Mouse (Mus musculus) heart, adult 9 months (tissue): Measurements from ENCODE around the gene Eea1.
A peak's percentile ranks its signal among the peaks of the same experiment; 100 is the strongest.
"Not testable (repeated sequence)": the region's sequence is repeated elsewhere in the genome, so short reads cannot be mapped to it uniquely, and the experiment has no call there.

Experiments used
- DNase-seq, 2 experiments: peaks; one replicate each; pipeline ENCODE4 v3.0.0; 2022; ENCODE audit warnings: low spot score in 2 of 2

The Eea1 gene

DNA sequence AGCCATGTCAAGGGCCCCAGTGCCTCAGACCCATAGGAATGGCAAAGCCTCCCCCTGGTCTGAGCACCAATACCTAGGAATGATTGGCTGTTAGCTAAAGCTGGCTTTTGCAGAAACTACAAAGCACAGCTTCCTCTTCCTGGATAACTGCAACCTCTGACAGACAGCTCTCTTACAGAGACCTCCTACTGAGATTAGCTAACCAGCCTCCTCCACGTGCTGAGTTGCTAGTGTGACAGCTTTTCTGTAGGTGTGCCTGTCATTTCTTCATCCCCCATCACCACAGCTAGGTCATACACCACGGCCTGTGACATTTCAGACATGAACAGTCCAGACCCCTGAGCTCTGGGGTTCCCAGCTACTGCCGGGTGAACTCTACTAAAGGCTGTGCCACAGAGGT is 126.9 kb downstream of the Eea1 start:
- DNase-seq: no peak

DNA sequence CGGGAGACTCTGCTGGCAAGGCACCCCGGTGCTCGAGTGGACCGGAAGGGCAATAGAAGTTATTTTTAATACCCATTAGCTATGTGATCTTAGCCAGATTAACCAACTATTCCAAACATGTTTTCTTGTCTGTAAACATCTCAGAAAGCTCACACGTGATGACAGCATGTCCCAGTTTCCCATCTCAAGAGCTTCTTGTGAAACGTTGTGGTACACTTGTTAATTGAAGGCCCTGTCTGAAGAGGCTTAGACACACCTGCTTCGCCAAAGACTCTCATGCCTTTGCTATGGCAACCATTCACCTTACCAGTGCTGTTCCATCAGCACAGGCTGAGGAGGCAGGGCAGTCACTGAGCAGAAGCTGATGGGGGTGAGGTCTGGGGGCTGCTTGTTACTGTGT is 133.9 kb downstream of the Eea1 start:
- DNase-seq: no peak

DNA sequence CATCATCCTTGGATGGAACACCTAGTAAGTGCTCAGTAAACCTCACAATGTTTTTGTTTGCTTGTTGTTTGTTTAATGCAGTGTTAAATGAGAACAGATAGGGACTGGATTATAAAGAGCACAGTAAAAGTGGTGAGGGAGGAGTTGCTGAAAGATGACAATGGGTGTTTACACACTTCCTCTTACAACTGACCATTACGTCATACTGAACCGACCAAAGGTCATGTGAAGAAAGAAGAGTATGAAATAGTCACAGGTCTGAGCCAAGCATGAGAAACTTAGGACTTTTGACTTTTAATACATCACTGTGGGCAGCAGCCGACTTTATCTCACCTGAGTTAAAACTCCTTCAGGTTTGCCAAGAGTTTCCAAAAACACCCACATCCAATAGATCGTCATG is 135.0 kb downstream of the Eea1 start:
- no peak for DNase-seq

DNA sequence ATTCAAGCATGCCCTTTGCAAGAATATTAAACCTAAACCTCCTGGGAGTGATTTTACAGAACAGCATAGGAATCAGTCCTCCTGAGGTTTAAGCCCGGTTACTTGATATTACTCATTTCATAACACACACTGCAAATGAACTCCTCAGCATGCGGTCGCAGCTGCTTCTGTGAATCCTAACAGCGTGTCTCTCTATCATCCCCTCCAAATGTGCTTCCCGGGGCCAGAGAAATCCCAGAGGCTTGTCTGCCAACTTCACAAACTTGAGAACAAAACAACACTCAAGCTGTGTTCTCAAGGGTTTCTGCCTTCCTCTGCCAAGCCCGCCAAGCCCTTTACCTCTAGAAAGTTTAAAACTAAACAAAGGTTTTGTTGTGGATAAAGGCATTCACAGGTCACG is 135.4 kb downstream of the Eea1 start:
- peak; percentile 24 to 36 for DNase-seq

DNA sequence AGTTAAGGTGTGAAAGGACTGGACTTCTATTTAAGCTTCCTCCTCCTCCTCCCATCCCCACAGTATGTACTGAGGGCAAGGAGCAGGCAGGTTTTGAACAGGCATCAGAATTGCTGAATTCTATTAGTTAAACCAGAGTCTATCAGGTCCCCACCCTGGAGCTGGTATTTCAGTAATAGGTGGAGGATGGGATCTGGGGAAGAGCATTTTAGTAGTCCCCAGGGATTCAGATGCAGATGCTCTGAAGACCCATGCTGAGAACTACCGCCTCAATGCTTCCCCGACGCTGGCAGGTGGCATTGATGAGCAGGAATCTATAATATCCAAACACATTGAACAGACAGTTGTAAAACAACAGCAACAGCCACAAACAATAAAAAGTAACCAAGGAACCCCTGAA is 136.0 kb downstream of the Eea1 start:
- DNase-seq: no peak

DNA sequence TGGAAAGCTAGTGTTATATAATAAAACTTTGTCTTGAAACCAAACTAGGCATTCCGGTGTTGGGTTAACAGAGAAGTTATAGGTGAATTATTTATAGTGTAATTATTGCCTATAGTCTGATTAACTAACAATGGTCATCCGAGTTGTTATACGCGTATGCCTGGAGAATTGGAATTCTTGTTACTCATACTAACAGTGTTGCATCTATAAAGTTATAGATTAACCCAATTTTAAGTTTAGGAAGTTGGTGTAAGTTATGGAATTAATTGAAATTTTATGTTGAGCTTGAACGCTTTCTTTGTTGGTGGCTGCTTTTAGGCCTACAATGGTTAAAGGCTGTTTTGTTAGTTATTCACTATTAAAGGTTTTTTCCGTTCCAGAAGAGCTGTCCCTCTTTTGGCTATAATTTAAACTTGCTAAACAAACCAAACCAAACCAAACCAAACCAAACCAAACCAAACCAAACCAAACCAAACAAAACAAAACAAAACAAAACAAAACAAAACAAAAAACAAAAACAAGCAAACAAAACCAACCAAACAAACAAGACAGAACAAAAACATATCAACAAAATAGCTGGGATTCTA is 137.1 kb downstream of the Eea1 start:
- not testable (repeated sequence) for DNase-seq

DNA sequence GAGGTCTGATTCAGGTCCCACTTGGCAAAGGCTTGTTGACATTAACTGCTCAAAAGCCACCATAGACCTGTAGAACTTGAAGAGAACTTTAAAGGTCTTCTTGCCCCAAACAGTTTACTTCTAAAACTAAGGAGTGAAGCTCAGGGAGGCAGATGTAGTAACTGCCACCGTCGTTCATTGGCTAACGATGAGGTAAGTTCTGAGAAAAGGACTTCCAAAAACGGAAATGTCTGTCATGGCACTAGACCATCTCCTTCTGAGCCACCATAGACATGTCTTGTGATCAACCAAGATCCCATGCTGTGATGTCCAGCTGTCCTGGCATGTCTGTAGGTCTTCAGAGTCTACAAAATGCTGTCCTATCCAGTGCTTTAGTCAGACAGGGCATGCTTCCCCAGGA is 139.4 kb downstream of the Eea1 start:
- no peak for DNase-seq

DNA sequence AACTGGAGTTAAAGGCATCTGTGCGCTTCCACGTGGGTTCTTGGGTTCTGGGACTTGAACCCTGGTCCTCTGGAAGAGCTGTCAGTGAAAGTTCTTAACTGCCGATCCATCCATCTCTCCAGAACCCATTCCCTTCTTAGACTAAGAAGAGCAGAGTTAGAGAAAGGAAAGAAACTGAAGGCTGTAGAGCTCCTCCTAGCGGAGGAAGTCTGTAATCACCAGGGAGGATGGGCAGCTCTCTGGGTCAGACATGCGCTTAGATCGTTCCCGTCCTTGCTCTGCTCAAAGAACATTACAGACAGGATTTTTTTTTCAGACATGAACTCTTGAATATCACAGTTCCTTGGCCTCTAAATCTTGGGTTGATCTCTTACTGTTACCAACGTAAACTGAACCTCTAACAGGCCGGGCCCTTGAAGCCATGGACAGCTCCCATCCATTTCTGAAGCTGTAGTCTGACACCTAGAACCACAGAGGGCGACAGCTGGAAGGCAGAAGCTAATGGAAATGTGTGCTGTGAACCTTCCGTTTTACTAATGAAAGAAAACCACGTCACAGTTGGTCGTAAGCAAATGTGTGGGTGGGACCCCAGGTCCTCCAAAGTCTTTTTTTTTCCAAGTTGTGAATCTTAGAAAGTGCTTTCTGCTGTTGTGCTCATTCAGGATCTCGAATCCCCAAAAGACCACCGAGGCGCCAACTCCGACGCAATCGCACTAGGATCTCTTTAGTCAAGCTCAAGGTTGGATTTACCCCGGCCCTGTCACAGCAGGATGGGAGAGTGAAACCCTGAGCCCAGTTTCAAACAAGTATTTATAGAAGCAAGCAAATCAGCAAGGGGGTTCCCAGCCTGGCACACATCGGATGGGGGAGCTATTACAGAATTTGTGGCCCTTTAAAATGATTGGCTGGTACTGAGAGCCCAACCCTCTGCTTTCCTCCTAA is 140.3 kb downstream of the Eea1 start:
- no peak for DNase-seq

DNA sequence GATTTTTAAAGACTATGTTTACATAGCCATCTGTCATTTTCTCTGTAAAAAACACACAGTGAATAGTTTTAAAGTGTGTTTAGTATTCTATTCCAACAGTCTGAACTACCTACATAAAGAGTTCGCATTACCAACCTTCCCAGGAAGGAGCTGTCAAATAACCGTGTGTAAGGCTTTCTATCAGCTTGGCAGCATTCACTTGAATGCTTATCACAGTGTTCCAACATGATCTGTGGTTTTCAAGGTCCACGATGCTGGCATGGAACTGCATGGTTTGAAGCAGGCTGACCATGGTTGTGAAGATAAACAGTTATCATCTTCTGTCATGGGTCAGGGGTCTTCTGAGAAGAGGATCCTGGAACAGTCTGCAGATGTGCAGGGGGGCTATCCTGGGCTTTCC is 141.8 kb downstream of the Eea1 start:
- no peak for DNase-seq

DNA sequence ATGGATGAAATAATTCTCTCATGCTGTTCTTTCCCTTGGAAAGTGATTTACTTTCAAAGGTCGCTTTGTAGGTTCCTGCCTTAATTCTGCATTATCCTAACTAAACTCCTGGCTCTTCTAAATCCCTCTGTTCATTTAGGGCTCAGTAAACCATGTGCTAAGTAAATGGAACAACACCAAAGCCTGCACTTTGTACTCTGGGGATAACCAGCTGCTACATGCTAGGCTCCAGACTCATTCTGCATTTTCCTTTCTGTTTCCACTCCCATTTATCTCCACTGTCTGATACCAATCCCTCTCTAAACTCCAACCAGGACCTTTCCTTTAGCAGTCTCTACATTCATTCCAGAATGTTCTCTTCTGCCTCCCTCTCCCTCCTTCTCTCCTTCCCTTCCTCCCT is 149.3 kb downstream of the Eea1 start:
- no peak for DNase-seq

DNA sequence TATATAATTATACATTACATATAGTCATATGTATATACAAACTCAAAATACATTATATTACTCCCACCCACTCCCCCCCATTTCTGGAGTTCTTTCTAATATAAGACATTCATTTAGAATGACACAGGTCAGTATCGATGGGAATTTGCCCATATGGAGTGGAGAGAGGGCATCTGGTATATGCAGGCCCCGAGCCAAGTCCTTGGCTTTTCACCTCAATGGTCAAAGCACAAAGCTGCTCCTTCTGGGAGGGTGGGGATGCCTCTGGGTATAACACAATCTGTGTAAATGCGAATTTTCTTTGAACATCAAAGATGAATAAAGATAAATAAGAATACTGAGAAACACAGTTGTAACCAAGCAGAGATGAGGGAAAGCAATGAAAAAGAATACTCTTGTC is 149.9 kb downstream of the Eea1 start:
- no peak for DNase-seq

DNA sequence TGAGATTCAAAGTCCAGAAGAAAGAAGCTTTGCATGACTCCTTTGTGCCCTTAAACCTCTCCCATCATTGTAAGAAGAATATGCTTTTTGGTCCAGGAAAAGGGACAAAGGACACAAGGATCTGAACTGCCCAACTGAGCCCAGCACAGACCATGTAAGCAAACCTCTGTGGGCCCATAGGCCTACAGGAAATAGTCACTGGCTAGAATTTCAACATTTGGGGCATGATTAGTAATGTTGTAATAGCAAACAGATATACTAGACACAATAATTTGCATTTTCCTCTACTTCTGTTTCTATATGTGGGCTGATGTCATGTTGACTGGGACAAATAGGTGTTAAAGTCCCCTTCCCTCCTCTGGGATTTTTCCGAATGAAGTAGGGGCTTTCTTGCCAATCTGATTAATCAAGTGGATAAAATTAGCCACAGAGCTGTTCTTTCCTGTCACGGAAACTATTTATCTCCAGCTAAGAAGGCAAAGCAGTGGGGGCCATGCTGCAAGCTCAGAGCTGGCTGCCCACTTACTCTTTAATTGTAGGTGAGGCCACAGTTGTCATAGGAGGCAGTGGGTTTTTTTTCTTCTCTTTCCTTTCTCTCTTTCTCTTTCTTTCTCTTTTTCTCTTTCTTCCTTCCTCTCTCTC is 153.6 kb downstream of the Eea1 start:
- no peak for DNase-seq

DNA sequence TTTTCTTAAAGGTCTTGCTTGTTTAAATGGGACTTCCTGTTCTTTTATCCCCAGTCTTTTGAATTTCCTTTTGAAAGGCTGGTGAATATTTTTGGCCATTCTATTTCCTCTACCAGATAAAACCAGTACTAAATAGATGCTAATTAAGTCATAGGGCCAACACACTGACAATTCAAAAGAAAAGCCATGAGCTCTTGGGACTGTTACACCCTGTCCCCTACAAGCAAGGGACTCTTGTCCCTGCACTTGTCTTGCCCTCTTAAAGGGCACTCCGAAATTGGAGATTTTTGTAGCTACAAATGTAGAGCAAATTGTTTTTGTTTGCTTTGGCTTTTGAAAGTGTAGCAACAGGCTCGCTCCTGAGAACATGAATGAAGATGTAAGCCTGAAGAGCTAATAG is 154.1 kb downstream of the Eea1 start:
- DNase-seq: no peak
